Mouse (Mus musculus) megakaryocyte progenitor cell, adult 5-6 weeks (primary cell): ENCODE data around the gene Snrpd3. TPM values are rescaled to one million over a fixed set of nuclear protein-coding genes. Genes with fewer than 3 reads are reported as not detected.
"Not testable (repeated sequence)": the region's sequence is repeated elsewhere in the genome, so short reads cannot be mapped to it uniquely, and the experiment has no call there.

Experiments
- ATAC-seq: replicated peaks from 2 replicates; pipeline ENCODE4 v1.8.0; 2016; ENCODE audit warnings: mild to moderate bottlenecking, moderate TSS enrichment, inconsistent platforms; ENCODE audit not compliant: poor library complexity
- total RNA-seq, 2 experiments: library from RNA; stranded (forward) in 1 of 2; stranded (reverse) in 1 of 2; fragments of 157-497, 149-512 nt in 1 of 2; fragments of 200-1000 nt in 1 of 2; gene quantifications; 2 replicates each; pipeline versions ENCODE4 v1.2.3 to v1.2.4; 2015 to 2017

Snrpd3 gene
- total RNA-seq (2015) (69.5 and 70.4 TPM in 2 replicates), total RNA-seq (2017) (53.5 and 67.6 TPM in 2 replicates)

GRCm38 (mm10) chr10:75517073-75517757 is at the start of gene Snrpd3:
Gene Snrpd3 (plus strand): TSS chr10:75517551.
- peak; percentile 82 for ATAC-seq

DNA sequence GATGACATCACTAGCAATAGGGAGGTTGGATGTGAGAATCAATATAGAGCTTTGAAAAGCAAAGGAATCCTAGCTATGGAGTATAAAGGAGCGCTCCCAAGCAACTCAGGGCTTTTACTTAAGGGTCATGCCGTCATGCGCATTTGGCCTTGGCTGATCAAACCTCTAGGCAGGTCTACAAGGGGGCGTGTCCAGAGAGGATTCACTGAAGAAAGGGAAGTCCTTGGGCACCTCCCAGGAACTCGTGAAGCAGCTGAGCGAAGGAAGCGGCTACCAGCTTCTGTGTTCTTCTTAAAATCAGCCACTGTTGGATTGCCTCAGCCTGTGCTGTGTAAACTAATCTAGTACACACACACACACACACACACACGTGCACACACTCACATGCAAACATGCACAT is 43.9 kb upstream of the Snrpd3 start:
- ATAC-seq, result peak; percentile 96

- ATAC-seq, result no peak
These were observed 42.8 kb upstream of the Snrpd3 start for GRCm38 (mm10) chr10:75474571-75474970.

- not testable (repeated sequence) for ATAC-seq
These were observed 42.1 kb upstream of the Snrpd3 start for GRCm38 (mm10) chr10:75475139-75475850.

- no peak for ATAC-seq
These were observed 40.3 kb upstream of the Snrpd3 start for GRCm38 (mm10) chr10:75477034-75477433.

- no peak for ATAC-seq
These were observed 37.4 kb upstream of the Snrpd3 start for GRCm38 (mm10) chr10:75479955-75480354.

DNA sequence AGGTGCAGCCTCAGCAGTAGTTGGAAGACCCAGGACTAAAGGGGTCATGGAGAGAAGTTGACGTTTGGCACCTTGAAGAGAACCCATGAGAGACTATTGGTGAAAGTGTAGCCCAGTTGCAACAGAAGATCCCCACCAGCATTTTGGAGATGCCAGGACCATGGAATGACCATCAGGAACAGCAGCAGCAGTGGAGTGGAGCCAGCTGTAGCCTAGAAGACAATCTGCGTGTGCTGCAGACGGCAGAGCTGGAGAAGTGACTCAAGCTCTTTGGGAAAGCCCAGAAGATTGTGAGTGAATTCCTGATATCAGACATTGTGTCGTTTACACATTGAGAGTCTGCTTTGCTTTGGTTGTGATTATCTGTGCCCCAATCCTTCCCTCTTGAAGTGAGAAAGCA is 35.6 kb upstream of the Snrpd3 start:
- no peak for ATAC-seq

- no peak for ATAC-seq
These were observed 35.1 kb upstream of the Snrpd3 start for GRCm38 (mm10) chr10:75482271-75482670.

- ATAC-seq, result no peak
These were observed 34.4 kb upstream of the Snrpd3 start for GRCm38 (mm10) chr10:75482919-75483483.

DNA sequence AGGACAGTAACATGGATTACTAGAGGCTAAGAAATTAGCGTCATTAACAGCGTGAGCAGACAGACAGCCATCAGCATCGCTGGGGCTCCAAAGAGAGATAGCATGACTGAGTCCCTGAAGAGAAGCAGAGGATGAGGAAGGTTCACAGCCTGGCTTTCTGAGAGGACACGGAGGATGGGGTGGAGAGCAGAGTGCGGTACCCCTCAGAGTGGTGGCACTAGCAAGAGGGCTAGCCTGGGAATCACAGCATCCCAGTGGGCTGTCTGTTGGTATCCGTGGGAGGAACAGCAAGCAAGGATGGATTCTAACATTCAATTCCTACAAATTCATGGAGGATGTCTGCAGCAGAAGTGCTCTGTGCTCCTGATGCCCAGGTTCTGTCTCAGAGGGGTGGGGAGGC is 33.3 kb upstream of the Snrpd3 start:
- ATAC-seq, result no peak

GRCm38 (mm10) chr10:75484767-75485166 is 32.6 kb upstream of the Snrpd3 start:
- ATAC-seq, result peak; percentile 52

GRCm38 (mm10) chr10:75486086-75486979 is 31.0 kb upstream of the Snrpd3 start:
- ATAC-seq, result peak; percentile 78

- no peak for ATAC-seq
These were observed 30.2 kb upstream of the Snrpd3 start for GRCm38 (mm10) chr10:75487131-75487530.

- ATAC-seq, result peak; percentile 48
These were observed 27.8 kb upstream of the Snrpd3 start for GRCm38 (mm10) chr10:75489522-75489921.

- peak; percentile 56 for ATAC-seq
These were observed 26.6 kb upstream of the Snrpd3 start for GRCm38 (mm10) chr10:75490731-75491130.

DNA sequence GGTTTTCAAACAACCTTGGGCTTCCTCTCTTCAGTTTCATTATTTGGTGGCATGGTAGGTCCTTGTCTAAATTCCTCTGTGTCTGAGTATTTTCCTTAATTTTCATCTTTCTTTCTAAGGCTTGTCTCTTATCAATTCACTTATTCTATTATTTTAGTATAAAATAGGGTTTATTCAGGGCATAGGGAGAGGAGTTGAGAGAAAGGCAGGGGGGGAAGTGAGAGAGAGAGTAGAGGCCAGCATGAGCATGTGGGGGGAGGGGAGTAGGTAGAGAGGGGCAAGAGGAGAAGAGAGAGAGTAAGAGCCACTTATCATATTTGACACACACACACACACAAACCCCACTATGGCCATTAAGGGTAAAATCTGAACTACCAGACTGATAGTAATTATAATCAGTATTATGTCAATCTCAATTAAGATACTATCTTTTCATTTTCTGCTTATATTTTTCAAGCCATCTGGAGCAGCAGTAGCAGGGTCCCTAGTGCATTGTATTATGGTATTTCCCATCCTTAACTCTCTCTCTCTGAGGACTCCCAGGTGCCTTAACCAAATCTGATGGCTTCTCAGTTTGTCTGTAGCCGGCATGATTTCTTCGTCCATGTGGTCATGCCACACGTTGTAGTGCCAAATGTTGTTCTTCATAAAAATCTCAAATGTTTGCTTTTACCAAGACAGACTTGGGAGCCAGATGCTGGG is 26.0 kb upstream of the Snrpd3 start:
- no peak for ATAC-seq

DNA sequence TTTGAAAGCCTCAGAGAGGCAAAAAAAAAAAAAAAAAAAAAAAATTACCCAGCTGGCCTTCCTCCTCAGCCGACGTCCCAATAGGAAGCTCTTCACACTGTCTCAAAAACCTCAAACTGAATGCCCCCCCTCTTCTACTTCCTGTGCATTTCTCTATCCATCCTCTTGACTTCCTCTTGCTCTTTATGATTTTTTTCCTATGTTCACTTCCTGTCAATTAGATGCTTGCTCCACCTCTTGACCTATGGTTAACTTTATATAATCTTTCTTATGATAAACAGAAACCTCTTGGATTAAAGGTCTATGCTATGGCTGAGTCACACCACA is 25.5 kb upstream of the Snrpd3 start:
- ATAC-seq, result peak; percentile 59

- ATAC-seq, result no peak
These were observed 22.0 kb upstream of the Snrpd3 start for GRCm38 (mm10) chr10:75495304-75495703.

DNA sequence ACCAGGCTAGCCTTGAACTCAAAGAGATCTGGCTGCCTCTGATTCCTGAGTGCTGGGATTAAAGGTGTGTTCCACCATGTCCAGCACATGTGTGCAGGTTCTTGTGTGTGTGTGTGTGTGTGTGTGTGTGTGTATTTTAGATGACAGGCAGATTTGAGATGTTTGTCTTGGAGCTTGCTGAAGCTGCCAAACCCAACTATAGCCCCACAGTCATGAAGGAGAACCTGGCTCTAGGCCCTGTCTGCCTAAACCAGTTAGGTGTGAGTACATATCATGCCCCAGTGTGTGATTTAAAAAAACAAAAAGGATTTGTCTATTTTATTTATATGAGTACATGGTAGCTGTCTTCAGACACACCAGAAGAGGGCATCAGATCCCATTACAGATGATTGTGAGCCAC is 21.4 kb upstream of the Snrpd3 start:
- no peak for ATAC-seq

GRCm38 (mm10) chr10:75499214-75499613 is 18.1 kb upstream of the Snrpd3 start:
- ATAC-seq, result peak; percentile 37

- ATAC-seq, result no peak
These were observed 17.6 kb upstream of the Snrpd3 start for GRCm38 (mm10) chr10:75499791-75500190.
